Mouse (Mus musculus): ENCODE measurements around the gene Retreg2. TPM values are rescaled to one million over a fixed set of nuclear protein-coding genes. Genes with fewer than 3 reads are reported as not detected.

Gene Retreg2
- polyA plus RNA-seq, 1 experiment from 2014 or later: 49.3 TPM

DNA sequence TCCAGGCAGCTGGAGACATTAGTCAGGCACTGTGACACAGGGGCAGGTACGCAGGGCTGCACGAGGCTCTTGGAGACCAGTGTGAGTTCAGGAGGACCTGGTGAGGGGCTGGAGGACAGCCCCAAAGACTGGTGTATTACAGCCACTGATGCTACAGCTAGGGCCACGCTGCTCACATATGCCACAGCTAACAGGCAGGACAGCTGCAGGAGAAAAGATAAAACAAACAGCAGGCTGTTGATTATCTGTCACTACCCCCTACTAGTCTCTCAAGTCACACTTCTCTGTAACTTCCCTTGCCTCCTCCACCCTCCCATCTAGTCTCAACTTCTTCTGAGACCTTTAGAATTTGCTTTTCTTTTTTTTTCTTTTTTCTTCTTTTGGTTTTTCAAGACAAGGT is 5.8 kb upstream of the Retreg2 start:
- H3K9me3 ChIP-seq (ENCODE audit: control insufficient read depth, low read length): no peaks in the 10 kb centered on the region
- H3K27me3 ChIP-seq (replicated peaks; ENCODE audit: control insufficient read depth, insufficient read depth, low read length): no peaks in the 10 kb centered on the region
- WGBS: 82% methylated on average over 3 of the region's 3 CpGs
- peaks cover 43% of the 10 kb centered on the region for H3K36me3 ChIP-seq (ENCODE audit: control insufficient read depth, insufficient read depth, low read length)
- H3K4me1 ChIP-seq (ENCODE audit: control insufficient read depth, insufficient read depth, low read length): peaks cover 10% of the 10 kb centered on the region
- ATAC-seq (ENCODE audit: low read depth) (no peak), DNase-seq (ENCODE audit: low spot score) (no peak)
- H3K9ac ChIP-seq (ENCODE audit: low read depth, low read length): no peak overlapping the region
- no peak overlapping the region for H3K4me3 ChIP-seq (ENCODE audit: low read depth, low read length)
- no peak overlapping the region for H3K4me2 ChIP-seq (ENCODE audit: low read depth, low read length)
- no peak overlapping the region for H3K27ac ChIP-seq (replicated peaks; ENCODE audit: low read depth, low read length)

DNA sequence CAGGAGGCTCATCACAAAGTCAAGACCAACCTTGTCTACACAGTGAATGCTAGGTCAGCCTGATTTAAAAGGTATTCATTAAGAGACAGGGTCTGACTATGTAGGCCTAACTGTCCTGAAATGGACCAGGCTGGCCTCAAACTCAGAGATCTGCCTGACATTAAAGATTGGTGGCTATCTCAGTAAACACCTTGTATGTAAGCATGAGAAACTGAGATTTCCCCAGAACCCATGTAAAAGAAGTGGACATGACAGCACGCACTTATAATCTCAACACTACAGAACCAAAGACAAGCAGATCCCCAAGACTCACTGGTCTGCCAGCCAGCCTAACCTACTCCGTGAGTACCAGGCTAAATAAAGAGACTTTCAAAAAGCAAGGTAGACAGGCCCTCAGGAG is 4.1 kb upstream of the Retreg2 start:
- Histone ChIP-seq H3K27me3 (replicated peaks; ENCODE audit: control insufficient read depth, insufficient read depth, low read length) (no peaks in the 10 kb centered on the region), H3K9ac (ENCODE audit: low read depth, low read length) (no peak overlapping the region), H3K9me3 (ENCODE audit: control insufficient read depth, low read length) (no peaks in the 10 kb centered on the region), H3K4me2 (ENCODE audit: low read depth, low read length) (no peak overlapping the region), H3K36me3 (ENCODE audit: control insufficient read depth, insufficient read depth, low read length) (peaks cover 43% of the 10 kb centered on the region), H3K4me1 (ENCODE audit: control insufficient read depth, insufficient read depth, low read length) (peaks cover 10% of the 10 kb centered on the region), H3K4me3 (ENCODE audit: low read depth, low read length) (no peak overlapping the region), H3K27ac (replicated peaks; ENCODE audit: low read depth, low read length) (no peak overlapping the region)
- WGBS: 86% methylated on average over 2 of the region's 2 CpGs
- ATAC-seq (ENCODE audit: low read depth) (no peak), DNase-seq (ENCODE audit: low spot score) (no peak)

DNA sequence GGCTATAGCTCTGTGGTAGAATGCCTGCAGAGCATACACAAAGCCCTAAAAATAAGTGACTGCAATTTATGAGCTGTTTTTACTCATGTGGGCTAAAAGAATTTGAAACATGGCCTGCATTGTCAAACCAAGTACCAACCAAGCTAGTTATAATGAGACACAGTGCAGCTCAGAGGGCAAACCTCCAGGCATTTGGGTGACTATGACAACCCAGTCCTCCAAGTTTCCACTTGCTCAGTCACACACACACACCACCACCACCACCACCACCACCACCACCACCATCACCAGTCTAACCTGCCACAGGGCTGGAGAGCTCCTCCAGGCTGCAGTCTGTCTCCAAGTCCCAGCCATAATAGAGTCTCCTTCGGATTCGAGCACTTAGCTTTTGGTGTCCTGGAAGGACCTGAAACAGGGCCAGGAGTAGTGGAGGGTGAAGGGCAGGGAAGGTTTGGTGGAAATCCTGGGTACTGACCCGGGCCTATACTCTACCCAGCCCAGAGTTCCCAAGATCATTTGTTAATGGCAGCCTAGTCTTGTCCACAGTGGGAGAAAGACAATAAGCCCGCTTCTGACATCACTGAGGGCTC is 1.9 kb upstream of the Retreg2 start:
- H3K4me2 ChIP-seq (ENCODE audit: low read depth, low read length): peak overlapping the region; percentile 96
- DNase-seq (ENCODE audit: low spot score) (no peak), ATAC-seq (ENCODE audit: low read depth) (no peak)
- H3K27ac ChIP-seq (replicated peaks; ENCODE audit: low read depth, low read length): peak overlapping the region; percentile 92; the same call in 1 of the 2 replicates
- 57% methylated on average over 4 of the region's 4 CpGs for WGBS
- H3K4me3 ChIP-seq (ENCODE audit: low read depth, low read length): peak overlapping the region; percentile 93
- H3K9ac ChIP-seq (ENCODE audit: low read depth, low read length): peak overlapping the region; percentile 93
- H3K36me3 ChIP-seq (ENCODE audit: control insufficient read depth, insufficient read depth, low read length): peaks cover 61% of the 10 kb centered on the region
- H3K9me3 ChIP-seq (ENCODE audit: control insufficient read depth, low read length): no peaks in the 10 kb centered on the region
- no peaks in the 10 kb centered on the region for H3K27me3 ChIP-seq (replicated peaks; ENCODE audit: control insufficient read depth, insufficient read depth, low read length)
- H3K4me1 ChIP-seq (ENCODE audit: control insufficient read depth, insufficient read depth, low read length): peaks cover 16% of the 10 kb centered on the region

DNA sequence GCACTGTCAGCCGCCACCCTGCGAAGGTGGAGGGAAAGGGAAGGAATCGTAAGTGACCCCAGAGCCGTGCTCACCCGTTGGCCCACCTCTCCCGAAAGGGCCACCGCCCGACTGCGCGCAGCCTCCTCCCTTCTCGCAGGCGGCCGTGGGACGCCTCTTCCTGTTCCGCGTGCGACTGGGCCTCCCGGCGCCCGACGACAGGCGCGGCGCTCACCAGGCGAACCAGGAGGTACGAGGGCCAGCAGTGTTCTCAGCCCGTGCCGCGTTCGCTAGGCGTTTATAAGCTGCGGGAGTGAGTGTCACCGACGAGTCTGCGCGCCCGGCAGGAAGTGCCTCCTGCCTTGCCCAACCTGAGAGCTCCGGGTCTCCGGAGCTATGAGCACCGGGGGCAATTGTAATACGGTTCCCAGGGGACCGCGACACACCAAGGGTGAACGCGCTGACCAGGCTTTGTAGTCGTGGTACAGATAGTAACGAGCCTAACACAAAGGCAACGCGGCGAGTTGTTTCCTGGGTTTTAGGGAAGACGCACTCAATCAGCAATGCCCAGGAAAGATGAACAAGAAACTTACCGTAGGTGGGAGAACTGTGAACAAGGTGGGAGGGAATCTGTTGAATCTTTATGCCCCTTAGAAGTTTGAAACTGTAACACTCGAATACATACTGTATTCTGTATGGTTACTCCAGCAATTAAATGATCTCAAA is 940 bp upstream of the Retreg2 start:
- Histone ChIP-seq H3K4me1 (ENCODE audit: control insufficient read depth, insufficient read depth, low read length) (peaks cover 16% of the 10 kb centered on the region), H3K9ac (ENCODE audit: low read depth, low read length) (peak overlapping the region; percentile 93), H3K4me2 (ENCODE audit: low read depth, low read length) (peak overlapping the region; percentile 96), H3K27me3 (replicated peaks; ENCODE audit: control insufficient read depth, insufficient read depth, low read length) (no peaks in the 10 kb centered on the region), H3K36me3 (ENCODE audit: control insufficient read depth, insufficient read depth, low read length) (peaks cover 61% of the 10 kb centered on the region), H3K9me3 (ENCODE audit: control insufficient read depth, low read length) (no peaks in the 10 kb centered on the region), H3K4me3 (ENCODE audit: low read depth, low read length) (peak overlapping the region; percentile 93), H3K27ac (replicated peaks; ENCODE audit: low read depth, low read length) (peak overlapping the region; percentile 92)
- WGBS: under 1% methylated on average over 35 of the region's 53 CpGs
- peak; percentile 27 for ATAC-seq (ENCODE audit: low read depth)
- DNase-seq (ENCODE audit: low spot score): peak; percentile 69

DNA sequence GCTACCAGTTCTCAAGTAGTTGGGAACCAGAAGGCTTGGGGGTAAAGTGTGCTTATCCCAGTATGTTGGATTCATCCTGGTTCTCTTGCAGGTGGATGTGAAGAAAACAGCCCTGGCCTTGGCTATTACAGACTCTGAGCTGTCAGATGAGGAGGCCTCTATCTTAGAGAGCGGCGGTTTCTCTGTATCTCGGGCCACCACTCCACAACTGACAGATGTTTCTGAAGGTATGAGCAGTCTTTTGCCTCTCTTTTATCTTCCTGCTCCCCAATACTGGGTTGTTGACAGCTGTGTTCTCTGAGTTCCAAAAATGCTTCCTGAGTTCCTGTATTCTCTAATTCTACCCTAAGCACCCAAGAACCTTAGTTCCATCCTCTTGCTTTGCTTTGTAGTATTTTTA is 3.0 kb downstream of the Retreg2 start:
- no peak for DNase-seq (ENCODE audit: low spot score)

DNA sequence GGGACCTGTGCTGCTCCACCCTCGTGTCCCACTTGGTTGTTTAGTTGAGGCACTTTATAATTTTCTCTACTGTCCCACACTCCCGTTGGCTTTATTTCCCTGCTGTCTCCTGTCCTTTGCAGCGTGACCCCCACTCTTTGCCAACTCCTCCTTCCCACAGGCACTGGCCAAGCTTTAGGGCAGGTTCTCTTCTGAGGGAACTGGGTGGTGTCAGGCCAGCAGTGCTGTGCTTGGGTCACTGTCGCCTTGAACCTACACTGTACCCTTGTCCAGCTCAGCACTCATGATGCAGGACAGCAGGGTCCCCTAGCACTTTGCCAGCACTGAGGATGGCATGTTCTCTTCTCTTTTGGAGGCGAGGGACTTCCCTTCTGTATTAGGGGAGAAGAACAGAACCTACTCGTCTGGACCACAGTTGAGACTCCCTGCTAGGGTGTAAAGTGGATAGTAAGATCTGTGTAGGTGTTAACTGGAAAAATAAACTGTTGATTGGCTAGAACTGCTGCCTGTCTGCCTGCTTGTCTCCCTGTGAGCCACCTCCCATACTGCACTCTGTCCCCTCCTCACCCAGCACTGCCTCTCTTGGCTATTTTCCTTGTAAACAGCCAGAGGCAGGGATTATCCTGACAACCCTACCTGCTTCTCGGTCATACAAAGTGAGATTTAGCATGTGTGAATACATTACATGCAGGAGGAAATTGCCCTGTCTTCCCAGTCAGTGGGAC is 5.0 kb downstream of the Retreg2 start:
- Histone ChIP-seq H3K9me3 (ENCODE audit: control insufficient read depth, low read length) (no peaks in the 10 kb centered on the region), H3K36me3 (ENCODE audit: control insufficient read depth, insufficient read depth, low read length) (peaks cover 54% of the 10 kb centered on the region)
- WGBS: 81% methylated on average over 7 of the region's 7 CpGs

More for the DNA sequence above, 3.0 kb downstream of the Retreg2 start:
- Histone ChIP-seq H3K36me3 (ENCODE audit: control insufficient read depth, insufficient read depth, low read length) (peaks cover 54% of the 10 kb centered on the region), H3K9ac (ENCODE audit: low read depth, low read length) (no peak overlapping the region), H3K9me3 (ENCODE audit: control insufficient read depth, low read length) (no peaks in the 10 kb centered on the region), H3K4me3 (ENCODE audit: low read depth, low read length) (no peak overlapping the region), H3K27me3 (replicated peaks; ENCODE audit: control insufficient read depth, insufficient read depth, low read length) (no peaks in the 10 kb centered on the region), H3K27ac (replicated peaks; ENCODE audit: low read depth, low read length) (no peak overlapping the region), H3K4me1 (ENCODE audit: control insufficient read depth, insufficient read depth, low read length) (peaks cover 13% of the 10 kb centered on the region), H3K4me2 (ENCODE audit: low read depth, low read length) (no peak overlapping the region)
- 92% methylated on average over 3 of the region's 3 CpGs for WGBS
- ATAC-seq (ENCODE audit: low read depth): no peak

DNA sequence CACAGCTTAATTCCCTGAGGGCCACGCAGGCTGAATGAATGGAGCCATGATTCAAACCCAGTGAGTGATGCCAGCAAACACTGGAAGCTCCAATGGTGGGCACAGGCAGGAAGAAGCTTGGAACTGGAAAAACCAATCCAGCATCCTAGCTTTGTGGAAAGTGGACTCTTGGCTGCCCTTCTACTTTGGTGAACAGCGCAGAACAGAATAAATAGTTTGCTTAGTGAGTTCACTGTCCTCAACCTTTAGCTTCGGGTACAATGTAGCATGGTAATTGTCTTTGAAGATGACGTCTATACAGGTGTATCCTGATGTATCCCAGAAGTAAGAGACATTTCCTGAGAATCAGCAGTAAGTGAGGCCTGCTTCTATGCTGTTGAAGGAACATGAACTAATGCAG is 6.1 kb downstream of the Retreg2 start:
- H3K4me2 ChIP-seq (ENCODE audit: low read depth, low read length): no peak overlapping the region

More for the DNA sequence above, 5.0 kb downstream of the Retreg2 start:
- DNase-seq (ENCODE audit: low spot score) (no peak), ATAC-seq (ENCODE audit: low read depth) (no peak)
- H3K27me3 ChIP-seq (replicated peaks; ENCODE audit: control insufficient read depth, insufficient read depth, low read length): no peaks in the 10 kb centered on the region
- no peak overlapping the region for H3K4me3 ChIP-seq (ENCODE audit: low read depth, low read length)
- H3K4me2 ChIP-seq (ENCODE audit: low read depth, low read length): no peak overlapping the region
- no peak overlapping the region for H3K27ac ChIP-seq (replicated peaks; ENCODE audit: low read depth, low read length)
- no peak overlapping the region for H3K9ac ChIP-seq (ENCODE audit: low read depth, low read length)
- H3K4me1 ChIP-seq (ENCODE audit: control insufficient read depth, insufficient read depth, low read length): peaks cover 7% of the 10 kb centered on the region

DNA sequence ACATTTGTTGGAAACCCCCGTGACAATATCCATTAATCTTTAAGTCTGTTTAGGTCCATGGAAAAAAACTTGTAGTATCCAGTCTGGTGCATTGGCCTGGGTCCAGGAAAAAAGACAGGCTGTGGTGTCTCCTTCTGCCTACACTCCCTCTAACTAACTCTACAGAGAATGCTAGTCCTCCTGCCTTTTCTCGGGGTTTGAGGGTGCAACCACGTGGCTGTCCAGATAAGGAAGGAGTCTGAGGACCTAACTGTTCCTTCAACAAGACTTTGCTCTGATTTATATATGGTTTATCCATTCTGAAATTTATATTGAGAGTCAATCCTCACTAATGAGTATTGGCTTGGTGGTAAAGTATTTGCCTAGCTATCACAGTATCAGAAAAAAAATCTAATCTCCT is 13.3 kb downstream of the Retreg2 start:
- no peaks in the 10 kb centered on the region for H3K9me3 ChIP-seq (ENCODE audit: control insufficient read depth, low read length)

More for the DNA sequence above, 6.1 kb downstream of the Retreg2 start:
- H3K27me3 ChIP-seq (replicated peaks; ENCODE audit: control insufficient read depth, insufficient read depth, low read length): no peaks in the 10 kb centered on the region
- peaks cover 54% of the 10 kb centered on the region for H3K36me3 ChIP-seq (ENCODE audit: control insufficient read depth, insufficient read depth, low read length)
- ATAC-seq (ENCODE audit: low read depth) (no peak), DNase-seq (ENCODE audit: low spot score) (no peak)
- WGBS: 86% methylated on average over 4 of the region's 4 CpGs
- H3K9ac ChIP-seq (ENCODE audit: low read depth, low read length): no peak overlapping the region
- H3K27ac ChIP-seq (replicated peaks; ENCODE audit: low read depth, low read length): no peak overlapping the region
- H3K4me3 ChIP-seq (ENCODE audit: low read depth, low read length): no peak overlapping the region
- no peaks in the 10 kb centered on the region for H3K9me3 ChIP-seq (ENCODE audit: control insufficient read depth, low read length)
- H3K4me1 ChIP-seq (ENCODE audit: control insufficient read depth, insufficient read depth, low read length): peaks cover 4% of the 10 kb centered on the region

More for the DNA sequence above, 13.3 kb downstream of the Retreg2 start:
- Histone ChIP-seq H3K4me2 (ENCODE audit: low read depth, low read length) (no peak overlapping the region), H3K9ac (ENCODE audit: low read depth, low read length) (no peak overlapping the region), H3K36me3 (ENCODE audit: control insufficient read depth, insufficient read depth, low read length) (no peaks in the 10 kb centered on the region), H3K27me3 (replicated peaks; ENCODE audit: control insufficient read depth, insufficient read depth, low read length) (no peaks in the 10 kb centered on the region), H3K4me1 (ENCODE audit: control insufficient read depth, insufficient read depth, low read length) (no peaks in the 10 kb centered on the region), H3K4me3 (ENCODE audit: low read depth, low read length) (no peak overlapping the region), H3K27ac (replicated peaks; ENCODE audit: low read depth, low read length) (no peak overlapping the region)
- DNase-seq (ENCODE audit: low spot score): no peak
- no peak for ATAC-seq (ENCODE audit: low read depth)
- WGBS: 65% methylated on average over 3 of the region's 3 CpGs

Data from embryonic facial prominence, embryonic 14.5 days (tissue).